Mouse (Mus musculus): ENCODE data around the gene A1cf.

A1cf gene

GRCm38 (mm10) chr19:31950793-31951489 is 82.4 kb downstream of the A1cf start:
- no peak for DNase-seq (ENCODE audit: low spot score in 2 of 2)

- no peak for DNase-seq (ENCODE audit: low spot score in 2 of 2)
These were observed 85.2 kb downstream of the A1cf start for GRCm38 (mm10) chr19:31953799-31954198.

- DNase-seq (ENCODE audit: low spot score in 2 of 2), result no peak
These were observed 85.7 kb downstream of the A1cf start for GRCm38 (mm10) chr19:31954267-31954666.

GRCm38 (mm10) chr19:31954696-31955095 is 86.1 kb downstream of the A1cf start:
- no peak for DNase-seq (ENCODE audit: low spot score in 2 of 2)

- no peak for DNase-seq (ENCODE audit: low spot score in 2 of 2)
These were observed 87.8 kb downstream of the A1cf start for GRCm38 (mm10) chr19:31956359-31956758.

- no peak for DNase-seq (ENCODE audit: low spot score in 2 of 2)
These were observed 91.9 kb downstream of the A1cf start for GRCm38 (mm10) chr19:31960434-31960833.

GRCm38 (mm10) chr19:31963147-31963546 is 94.6 kb downstream of the A1cf start:
- no peak for DNase-seq (ENCODE audit: low spot score in 2 of 2)

- no peak for DNase-seq (ENCODE audit: low spot score in 2 of 2)
These were observed 99.5 kb downstream of the A1cf start for GRCm38 (mm10) chr19:31967933-31968532.

GRCm38 (mm10) chr19:31971405-31971804 is 102.8 kb downstream of the A1cf start:
- no peak for DNase-seq (ENCODE audit: low spot score in 2 of 2)

- DNase-seq (ENCODE audit: low spot score in 2 of 2), result peak; percentile 47 to 82
These were observed 103.4 kb downstream of the A1cf start for GRCm38 (mm10) chr19:31971998-31972397.

GRCm38 (mm10) chr19:31975882-31976281 is 107.3 kb downstream of the A1cf start:
- DNase-seq (ENCODE audit: low spot score in 2 of 2), result no peak

- no peak for DNase-seq (ENCODE audit: low spot score in 2 of 2)
These were observed 122.5 kb downstream of the A1cf start for GRCm38 (mm10) chr19:31991057-31991456.

GRCm38 (mm10) chr19:31996916-31997315 is 128.4 kb downstream of the A1cf start:
- DNase-seq (ENCODE audit: low spot score in 2 of 2), result no peak
